Mouse (Mus musculus) thymus, postnatal 0 days (tissue): ENCODE results near the gene Hils1. TPM values are rescaled to one million over a fixed set of nuclear protein-coding genes. Genes with fewer than 3 reads are reported as not detected.

Experiments used
- DNase-seq: peaks from one replicate; pipeline ENCODE4 v3.0.0-alpha.2; 2015; ENCODE audit warnings: low spot score
- polyA plus RNA-seq: library from polyadenylated mRNA; unstranded; fragments of >200 nt; fragmentation: Nextera tagmentation; extraction: Ambion mirVana; gene quantifications from 2 replicates; pipeline ENCODE4 v1.2.1, GENCODE M21; 2015

Gene Hils1
- polyA plus RNA-seq = not detected in 2 replicates

DNA sequence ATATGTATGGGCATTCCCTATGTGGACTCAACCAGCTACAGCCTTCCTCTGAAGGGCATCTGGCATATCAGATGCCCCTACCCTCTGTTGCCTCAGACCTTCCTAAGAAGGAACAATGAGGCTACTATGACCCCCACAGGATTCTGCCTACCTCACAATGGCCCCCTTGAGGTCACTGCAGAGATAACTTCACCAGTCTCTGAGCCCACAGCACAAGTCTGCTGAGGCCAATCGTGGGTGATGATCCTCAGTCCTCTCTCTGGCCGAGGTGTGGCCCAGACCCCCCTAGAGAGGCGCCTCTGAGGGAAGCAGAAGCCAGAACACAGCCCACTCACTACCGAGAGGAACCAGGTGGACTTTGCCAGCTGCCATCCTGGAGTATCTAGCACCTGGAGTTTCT lies at the start of gene Hils1:
TSS of gene Hils1 (plus strand) at position 175 of the 400 bp plus-strand sequence.
- no peak for DNase-seq

GRCm38 (mm10) chr11:94917717-94918116 lies 49.7 kb upstream of the Hils1 start:
- DNase-seq = no peak

DNA sequence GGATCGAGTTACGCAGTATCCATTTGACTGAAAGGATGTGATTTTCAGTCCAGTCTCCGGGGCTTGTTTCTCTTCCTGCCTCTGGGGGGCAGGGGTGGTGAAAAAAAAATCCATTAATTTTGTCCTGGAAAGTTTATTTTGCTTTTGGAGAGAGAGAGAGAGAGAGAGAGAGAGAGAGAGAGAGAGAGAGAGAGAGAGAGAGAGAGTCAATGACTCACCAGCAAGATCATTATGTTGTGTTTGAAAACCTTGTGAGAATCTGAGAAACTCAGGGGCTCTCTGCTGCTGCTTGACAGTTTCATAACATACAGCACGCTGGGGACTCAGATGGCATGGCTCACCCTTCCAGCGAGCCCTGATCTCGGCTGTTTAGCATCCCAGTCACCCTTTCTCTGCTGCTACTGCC lies 46.4 kb upstream of the Hils1 start:
- no peak for DNase-seq

GRCm38 (mm10) chr11:94924977-94925376 lies 42.4 kb upstream of the Hils1 start:
- DNase-seq = no peak

DNA sequence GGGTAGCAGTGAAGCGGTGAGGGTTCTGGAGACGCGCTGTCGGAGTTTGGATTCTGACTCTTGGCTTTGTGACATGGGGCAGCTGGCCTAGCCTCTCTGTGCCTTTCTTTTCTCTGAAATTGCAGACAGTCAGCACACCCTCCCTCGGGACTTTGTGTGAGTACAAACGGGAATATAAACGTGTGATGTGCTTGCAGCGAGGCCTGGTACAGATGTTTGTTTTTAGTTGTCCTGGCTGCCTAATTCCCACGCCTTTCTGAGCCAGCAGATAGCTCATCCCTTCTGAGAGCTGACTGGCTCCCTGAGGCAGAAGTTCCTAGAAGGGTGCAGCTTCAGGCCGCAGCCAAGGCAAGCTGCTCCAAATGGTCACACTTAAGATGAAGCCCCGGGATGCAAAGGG lies 41.0 kb upstream of the Hils1 start:
- no peak for DNase-seq

DNA sequence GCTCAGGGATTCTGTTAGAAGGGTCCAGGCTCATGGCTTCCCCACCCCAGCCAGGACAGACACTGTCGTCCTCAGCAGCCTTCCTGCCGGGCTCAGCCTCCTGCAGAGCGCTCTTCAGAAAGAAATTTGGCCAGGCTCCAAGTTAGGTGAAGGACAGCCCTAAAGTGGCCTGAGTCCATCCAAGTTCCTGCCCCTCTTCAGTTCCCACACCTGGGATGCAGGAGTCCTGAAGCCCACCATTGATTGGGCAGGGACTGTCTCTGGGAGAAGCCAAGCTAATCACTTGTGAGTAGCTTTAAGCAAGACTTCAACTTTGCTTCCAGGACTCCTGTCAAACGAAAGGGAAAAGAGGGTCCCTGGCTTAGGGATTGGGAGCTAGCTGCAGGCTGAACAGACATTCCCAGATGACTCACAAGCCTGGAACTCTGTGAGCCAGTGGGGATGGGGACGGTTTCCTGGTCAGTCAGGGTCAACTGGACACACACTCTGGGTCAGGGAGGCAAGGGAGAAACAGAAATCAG lies 39.6 kb upstream of the Hils1 start:
- DNase-seq = no peak

DNA sequence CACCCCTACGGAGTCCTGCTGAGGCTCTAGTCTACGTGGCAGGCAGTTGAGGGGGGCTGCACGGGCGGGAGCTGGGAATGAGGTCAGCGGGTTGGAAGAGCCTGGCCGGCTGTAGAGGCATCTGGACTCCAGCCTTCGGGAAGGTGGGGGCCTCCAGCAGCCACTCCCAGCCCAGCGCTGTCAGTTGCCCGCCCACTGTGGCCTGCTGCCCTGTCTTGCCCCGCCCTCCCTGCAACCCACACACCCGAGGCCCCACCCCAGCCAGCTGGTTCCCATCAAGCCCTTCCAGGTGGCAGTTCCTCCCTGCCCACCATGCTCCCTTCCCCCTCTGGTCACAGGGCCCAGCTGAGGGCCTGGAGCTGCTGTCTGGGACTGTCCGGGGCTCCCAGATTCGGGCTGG lies 38.6 kb upstream of the Hils1 start:
- DNase-seq = peak; percentile 31

GRCm38 (mm10) chr11:94929599-94929998 lies 37.8 kb upstream of the Hils1 start:
- DNase-seq = no peak

- DNase-seq = no peak
Measured at GRCm38 (mm10) chr11:94930151-94930550, 37.2 kb upstream of the Hils1 start.

GRCm38 (mm10) chr11:94933584-94933983 lies 33.8 kb upstream of the Hils1 start:
- DNase-seq = no peak

DNA sequence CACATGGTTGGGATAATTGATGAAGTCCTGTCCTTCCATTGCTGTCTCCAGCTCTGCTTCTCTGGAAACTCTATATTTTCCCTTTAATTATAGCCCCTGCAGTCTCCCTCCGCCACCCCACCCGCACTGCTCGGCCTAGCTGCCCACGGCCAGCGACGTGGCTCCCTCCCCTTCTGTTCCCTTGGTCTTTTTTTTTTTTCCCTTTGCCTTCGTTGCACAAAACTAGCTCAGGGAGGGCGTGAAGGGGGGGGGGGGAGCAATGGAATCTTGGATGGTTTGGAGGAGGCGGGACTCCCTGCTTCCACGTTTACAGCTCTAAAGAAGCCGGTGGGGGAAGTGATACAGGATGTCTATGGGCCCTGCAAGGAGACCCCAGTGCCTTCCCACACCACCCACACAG lies 32.9 kb upstream of the Hils1 start:
- DNase-seq = no peak

DNA sequence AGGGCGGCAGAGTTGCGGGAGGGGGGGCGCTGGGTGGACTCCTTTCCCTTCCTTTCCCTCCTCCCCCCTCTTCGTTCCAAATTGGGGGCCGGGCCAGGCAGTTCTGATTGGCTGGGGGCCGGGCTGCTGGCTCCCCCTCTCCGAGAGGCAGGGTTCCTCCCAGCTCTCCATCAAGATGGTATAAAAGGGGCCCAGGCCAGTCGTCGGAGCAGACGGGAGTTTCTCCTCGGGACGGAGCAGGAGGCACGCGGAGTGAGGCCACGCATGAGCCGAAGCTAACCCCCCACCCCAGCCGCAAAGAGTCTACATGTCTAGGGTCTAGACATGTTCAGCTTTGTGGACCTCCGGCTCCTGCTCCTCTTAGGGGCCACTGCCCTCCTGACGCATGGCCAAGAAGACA lies 31.3 kb upstream of the Hils1 start, which contains the start of gene Col1a1:
TSS of gene Col1a1 (plus strand) at position 180 of the 400 bp plus-strand sequence.
- DNase-seq = no peak

DNA sequence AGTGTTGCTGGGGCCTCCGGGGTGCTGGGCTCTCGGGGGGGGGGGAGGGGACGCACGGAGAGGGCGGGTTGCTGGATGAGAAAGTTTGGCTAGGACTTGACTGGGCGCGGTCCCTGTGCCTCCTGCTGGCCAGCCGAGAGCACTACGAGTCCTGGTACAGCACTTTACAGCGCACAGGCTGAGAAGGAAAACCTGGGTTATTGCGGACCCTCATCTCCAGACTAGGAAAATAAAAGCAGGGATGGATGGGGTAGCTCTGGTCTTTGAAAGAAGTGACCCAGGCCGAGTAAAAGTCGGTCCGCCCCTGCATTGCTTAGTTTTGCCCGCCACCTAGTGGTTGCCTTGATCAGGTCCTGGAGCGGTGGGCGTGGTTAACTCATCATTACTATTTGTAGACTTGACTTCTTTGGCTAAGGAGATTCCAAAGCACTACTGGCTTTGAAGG lies 30.5 kb upstream of the Hils1 start:
- DNase-seq = peak; percentile 81

DNA sequence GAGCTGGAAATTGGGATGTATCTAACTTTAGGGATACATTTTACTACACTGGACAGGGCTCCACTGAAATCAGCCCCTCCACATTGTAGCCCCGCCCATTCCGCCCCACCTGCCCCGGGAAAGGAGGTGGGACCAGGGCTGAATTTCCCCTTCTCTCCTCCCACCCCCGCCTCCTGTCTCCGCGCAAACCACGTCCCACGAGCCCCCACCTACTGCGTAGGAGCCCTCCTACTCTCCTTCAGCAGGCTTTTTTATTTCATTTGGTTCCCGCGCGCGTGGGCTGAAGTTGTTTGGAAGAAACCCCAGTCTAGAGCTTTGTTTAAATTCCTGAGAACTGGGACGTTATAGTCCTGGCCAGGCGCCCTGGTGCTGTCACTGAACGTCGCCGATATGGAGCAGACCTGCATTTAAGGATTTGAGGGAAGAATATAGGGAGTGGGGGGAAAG lies 30.0 kb upstream of the Hils1 start:
- no peak for DNase-seq

DNA sequence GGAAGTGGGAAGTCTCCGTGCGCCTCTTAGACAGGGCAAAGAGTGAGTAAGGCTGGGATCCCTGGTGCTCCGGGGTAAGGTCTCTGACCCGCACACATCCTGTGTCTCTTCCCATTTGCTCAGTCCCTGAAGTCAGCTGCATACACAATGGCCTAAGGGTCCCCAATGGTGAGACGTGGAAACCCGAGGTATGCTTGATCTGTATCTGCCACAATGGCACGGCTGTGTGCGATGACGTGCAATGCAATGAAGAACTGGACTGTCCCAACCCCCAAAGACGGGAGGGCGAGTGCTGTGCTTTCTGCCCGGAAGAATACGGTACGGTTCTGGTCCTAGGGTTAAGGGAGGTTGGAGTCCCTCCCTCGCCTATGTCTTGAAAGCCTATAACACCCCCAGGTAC lies 29.6 kb upstream of the Hils1 start:
- no peak for DNase-seq

DNA sequence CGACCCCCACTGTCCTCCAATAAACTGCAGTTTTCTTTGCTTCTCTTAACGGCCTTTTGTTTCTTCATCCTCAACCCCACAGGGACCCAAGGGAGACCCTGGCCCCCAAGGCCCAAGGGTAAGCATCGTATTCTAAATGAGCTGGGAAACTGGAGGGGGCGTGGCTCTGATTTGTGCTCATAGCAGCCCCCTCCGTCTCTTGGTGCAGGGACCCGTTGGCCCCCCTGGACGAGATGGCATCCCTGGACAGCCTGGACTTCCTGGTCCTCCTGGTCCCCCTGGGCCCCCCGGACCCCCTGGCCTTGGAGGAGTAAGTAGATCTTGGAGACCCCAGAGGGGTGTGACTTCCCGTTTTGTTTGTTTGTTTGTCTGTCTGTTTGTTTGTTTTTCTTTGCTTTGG lies 29.1 kb upstream of the Hils1 start:
- no peak for DNase-seq

GRCm38 (mm10) chr11:94939280-94939679 lies 28.1 kb upstream of the Hils1 start:
- peak; percentile 48 for DNase-seq

DNA sequence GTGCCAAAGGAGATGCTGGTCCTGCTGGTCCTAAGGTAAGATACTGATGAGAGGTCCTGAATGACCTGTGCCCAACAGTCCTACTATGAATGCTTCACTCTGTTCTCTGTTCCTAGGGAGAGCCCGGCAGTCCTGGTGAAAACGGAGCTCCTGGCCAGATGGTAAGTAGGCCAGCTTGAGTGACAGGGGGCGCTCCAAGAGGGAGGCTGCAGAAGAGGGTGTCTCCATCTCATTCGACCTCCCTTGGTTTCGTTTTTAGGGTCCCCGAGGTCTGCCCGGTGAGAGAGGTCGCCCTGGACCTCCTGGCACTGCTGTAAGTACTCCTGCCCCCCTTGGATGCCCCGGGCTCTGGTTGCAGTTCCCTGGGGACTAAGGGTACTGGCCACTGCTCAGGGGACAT lies 26.3 kb upstream of the Hils1 start:
- DNase-seq = no peak

GRCm38 (mm10) chr11:94941776-94942175 lies 25.6 kb upstream of the Hils1 start:
- DNase-seq = no peak

DNA sequence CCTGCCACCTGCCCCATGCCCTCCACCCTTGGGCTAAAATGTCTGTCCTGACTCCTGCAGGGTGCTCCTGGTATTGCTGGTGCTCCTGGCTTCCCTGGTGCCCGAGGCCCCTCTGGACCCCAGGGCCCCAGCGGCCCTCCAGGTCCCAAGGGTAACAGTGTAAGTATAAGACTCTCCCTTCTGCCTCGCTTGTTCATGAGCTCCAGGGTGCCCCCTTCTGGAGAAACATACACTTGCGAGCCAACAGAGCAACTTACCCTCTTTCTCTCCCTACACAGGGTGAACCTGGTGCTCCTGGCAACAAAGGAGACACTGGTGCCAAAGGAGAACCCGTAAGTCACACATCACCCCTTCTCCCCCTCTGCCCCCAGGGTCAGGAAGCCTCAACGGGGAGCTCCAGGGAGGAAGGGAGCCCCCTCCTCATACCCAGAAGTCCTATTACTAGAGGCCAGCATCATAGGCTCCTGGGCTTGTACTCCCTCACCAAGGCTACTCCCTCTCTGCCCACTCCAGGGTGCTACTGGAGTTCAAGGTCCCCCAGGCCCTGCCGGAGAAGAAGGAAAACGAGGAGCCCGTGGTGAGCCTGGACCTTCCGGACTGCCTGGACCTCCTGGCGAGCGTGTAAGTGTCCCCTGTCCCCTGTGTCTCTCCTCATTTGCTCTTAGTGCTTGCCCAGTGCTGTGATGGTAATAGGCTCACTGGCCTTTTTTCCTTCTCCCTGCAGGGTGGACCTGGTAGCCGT lies 24.9 kb upstream of the Hils1 start:
- DNase-seq = peak; percentile 67

DNA sequence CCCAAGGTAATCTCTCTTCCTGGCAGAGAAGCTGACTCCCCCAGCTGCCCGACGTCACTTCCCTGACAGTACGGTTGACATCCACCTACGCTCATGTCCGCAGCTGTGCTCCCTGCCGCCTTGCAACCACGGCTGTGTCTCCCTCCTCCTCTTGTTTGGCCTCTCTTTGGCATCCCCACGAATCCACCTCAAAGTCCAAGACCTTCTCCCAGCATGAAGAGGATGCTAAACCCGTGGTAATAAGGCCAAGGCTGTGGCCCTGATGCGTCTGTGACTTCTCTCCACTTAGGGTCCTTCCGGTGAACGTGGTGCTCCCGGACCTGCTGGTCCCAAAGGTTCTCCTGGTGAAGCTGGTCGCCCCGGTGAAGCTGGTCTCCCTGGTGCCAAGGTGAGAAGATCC lies 24.3 kb upstream of the Hils1 start:
- no peak for DNase-seq

GRCm38 (mm10) chr11:94944295-94944694 lies 23.1 kb upstream of the Hils1 start:
- peak; percentile 18 for DNase-seq

- no peak for DNase-seq
Measured at GRCm38 (mm10) chr11:94945236-94945635, 22.2 kb upstream of the Hils1 start.
